Mouse (Mus musculus): Measurements from ENCODE around the gene Cox4i2. TPM values are rescaled to one million over a fixed set of nuclear protein-coding genes. Genes with fewer than 3 reads are reported as not detected.

Cox4i2 gene
- polyA plus RNA-seq, 1 experiment from 2014 or later: 5.8 TPM

GRCm38 (mm10) chr2:152776019-152776418, 22.0 kb downstream of the Cox4i2 start:
- H3K27ac ChIP-seq: no peak overlapping the region
- no peak overlapping the region for H3K4me3 ChIP-seq (replicated peaks; ENCODE audit: low read length)
- H3K9me3 ChIP-seq (ENCODE audit: control insufficient read depth, low read length): no peaks in the 10 kb centered on the region
- no peak overlapping the region for H3K4me2 ChIP-seq (replicated peaks)
- H3K4me1 ChIP-seq (replicated peaks; ENCODE audit: control insufficient read depth, insufficient read depth, low read length): no peaks in the 10 kb centered on the region
- no peak overlapping the region for H3K9ac ChIP-seq
- DNase-seq (ENCODE audit: low spot score): no peak
- peaks cover 14% of the 10 kb centered on the region for H3K36me3 ChIP-seq (replicated peaks; ENCODE audit: control insufficient read depth, insufficient read depth)
- ATAC-seq (ENCODE audit: low FRiP score): no peak
- WGBS: 81% methylated on average over 3 of the region's 3 CpGs
- H3K27me3 ChIP-seq (ENCODE audit: control insufficient read depth, insufficient read depth, low read length): no peaks in the 10 kb centered on the region

- no peak for DNase-seq (ENCODE audit: low spot score)
- no peak for ATAC-seq (ENCODE audit: low FRiP score)
- Histone ChIP-seq H3K4me2 (replicated peaks) (no peak overlapping the region), H3K27ac (no peak overlapping the region), H3K4me1 (replicated peaks; ENCODE audit: control insufficient read depth, insufficient read depth, low read length) (no peaks in the 10 kb centered on the region), H3K9ac (no peak overlapping the region), H3K9me3 (ENCODE audit: control insufficient read depth, low read length) (no peaks in the 10 kb centered on the region), H3K4me3 (replicated peaks; ENCODE audit: low read length) (no peak overlapping the region), H3K27me3 (ENCODE audit: control insufficient read depth, insufficient read depth, low read length) (no peaks in the 10 kb centered on the region), H3K36me3 (replicated peaks; ENCODE audit: control insufficient read depth, insufficient read depth) (peaks cover 18% of the 10 kb centered on the region)
- WGBS: 86% methylated on average over 2 of the region's 2 CpGs
Measured at GRCm38 (mm10) chr2:152776435-152776834, 22.5 kb downstream of the Cox4i2 start.

GRCm38 (mm10) chr2:152777081-152777480, 23.1 kb downstream of the Cox4i2 start:
- Histone ChIP-seq H3K36me3 (replicated peaks; ENCODE audit: control insufficient read depth, insufficient read depth) (peaks cover 24% of the 10 kb centered on the region), H3K9ac (no peak overlapping the region), H3K4me3 (replicated peaks; ENCODE audit: low read length) (no peak overlapping the region), H3K4me1 (replicated peaks; ENCODE audit: control insufficient read depth, insufficient read depth, low read length) (no peaks in the 10 kb centered on the region), H3K27ac (no peak overlapping the region), H3K27me3 (ENCODE audit: control insufficient read depth, insufficient read depth, low read length) (no peaks in the 10 kb centered on the region), H3K9me3 (ENCODE audit: control insufficient read depth, low read length) (no peaks in the 10 kb centered on the region), H3K4me2 (replicated peaks) (no peak overlapping the region)
- DNase-seq (ENCODE audit: low spot score) (no peak), ATAC-seq (ENCODE audit: low FRiP score) (no peak)
- 92% methylated on average over 3 of the region's 3 CpGs for WGBS

GRCm38 (mm10) chr2:152780466-152780865, 26.5 kb downstream of the Cox4i2 start:
- 90% methylated on average over 2 of the region's 2 CpGs for WGBS

GRCm38 (mm10) chr2:152781031-152781711, 27.2 kb downstream of the Cox4i2 start:
- no peak for DNase-seq (ENCODE audit: low spot score)
- Histone ChIP-seq H3K4me3 (replicated peaks; ENCODE audit: low read length) (no peak overlapping the region), H3K9ac (no peak overlapping the region), H3K27ac (no peak overlapping the region), H3K36me3 (replicated peaks; ENCODE audit: control insufficient read depth, insufficient read depth) (peaks cover 27% of the 10 kb centered on the region), H3K9me3 (ENCODE audit: control insufficient read depth, low read length) (no peaks in the 10 kb centered on the region), H3K4me1 (replicated peaks; ENCODE audit: control insufficient read depth, insufficient read depth, low read length) (0 out of 2 replicates have a peak, but pooled peaks cover 3% of the 10 kb centered on the region), H3K4me2 (replicated peaks) (no peak overlapping the region), H3K27me3 (ENCODE audit: control insufficient read depth, insufficient read depth, low read length) (no peaks in the 10 kb centered on the region)
- WGBS: 97% methylated on average over 2 of the region's 3 CpGs
- no peak for ATAC-seq (ENCODE audit: low FRiP score)

More at GRCm38 (mm10) chr2:152780466-152780865, 26.5 kb downstream of the Cox4i2 start:
- H3K4me1 ChIP-seq (replicated peaks; ENCODE audit: control insufficient read depth, insufficient read depth, low read length): 0 out of 2 replicates have a peak, but pooled peaks cover 3% of the 10 kb centered on the region
- no peak overlapping the region for H3K27ac ChIP-seq
- no peak overlapping the region for H3K4me2 ChIP-seq (replicated peaks)
- ATAC-seq (ENCODE audit: low FRiP score) (no peak), DNase-seq (ENCODE audit: low spot score) (no peak)
- no peak overlapping the region for H3K4me3 ChIP-seq (replicated peaks; ENCODE audit: low read length)
- H3K9me3 ChIP-seq (ENCODE audit: control insufficient read depth, low read length): no peaks in the 10 kb centered on the region
- H3K36me3 ChIP-seq (replicated peaks; ENCODE audit: control insufficient read depth, insufficient read depth): peaks cover 27% of the 10 kb centered on the region
- no peak overlapping the region for H3K9ac ChIP-seq
- H3K27me3 ChIP-seq (ENCODE audit: control insufficient read depth, insufficient read depth, low read length): no peaks in the 10 kb centered on the region

- WGBS: 88% methylated on average over 5 of the region's 5 CpGs
Measured at GRCm38 (mm10) chr2:152782656-152783055, 28.7 kb downstream of the Cox4i2 start.

GRCm38 (mm10) chr2:152783241-152783640, 29.3 kb downstream of the Cox4i2 start:
- no peaks in the 10 kb centered on the region for H3K27me3 ChIP-seq (ENCODE audit: control insufficient read depth, insufficient read depth, low read length)
- peaks cover 27% of the 10 kb centered on the region for H3K36me3 ChIP-seq (replicated peaks; ENCODE audit: control insufficient read depth, insufficient read depth)
- H3K9ac ChIP-seq: no peak overlapping the region
- 0 out of 2 replicates have a peak, but pooled peaks cover 3% of the 10 kb centered on the region for H3K4me1 ChIP-seq (replicated peaks; ENCODE audit: control insufficient read depth, insufficient read depth, low read length)
- no peak overlapping the region for H3K4me2 ChIP-seq (replicated peaks)
- 95% methylated on average over 5 of the region's 5 CpGs for WGBS
- H3K9me3 ChIP-seq (ENCODE audit: control insufficient read depth, low read length): no peaks in the 10 kb centered on the region
- H3K27ac ChIP-seq: no peak overlapping the region
- no peak overlapping the region for H3K4me3 ChIP-seq (replicated peaks; ENCODE audit: low read length)
- DNase-seq (ENCODE audit: low spot score) (no peak), ATAC-seq (ENCODE audit: low FRiP score) (no peak)

More at GRCm38 (mm10) chr2:152782656-152783055, 28.7 kb downstream of the Cox4i2 start:
- Histone ChIP-seq H3K36me3 (replicated peaks; ENCODE audit: control insufficient read depth, insufficient read depth) (peaks cover 27% of the 10 kb centered on the region), H3K4me3 (replicated peaks; ENCODE audit: low read length) (no peak overlapping the region), H3K27me3 (ENCODE audit: control insufficient read depth, insufficient read depth, low read length) (no peaks in the 10 kb centered on the region), H3K4me2 (replicated peaks) (no peak overlapping the region), H3K4me1 (replicated peaks; ENCODE audit: control insufficient read depth, insufficient read depth, low read length) (0 out of 2 replicates have a peak, but pooled peaks cover 3% of the 10 kb centered on the region), H3K27ac (no peak overlapping the region), H3K9ac (no peak overlapping the region), H3K9me3 (ENCODE audit: control insufficient read depth, low read length) (no peaks in the 10 kb centered on the region)
- DNase-seq (ENCODE audit: low spot score) (no peak), ATAC-seq (ENCODE audit: low FRiP score) (no peak)

- Histone ChIP-seq H3K4me3 (replicated peaks; ENCODE audit: low read length) (no peak overlapping the region), H3K4me1 (replicated peaks; ENCODE audit: control insufficient read depth, insufficient read depth, low read length) (peaks cover 10% of the 10 kb centered on the region), H3K9me3 (ENCODE audit: control insufficient read depth, low read length) (no peaks in the 10 kb centered on the region), H3K27me3 (ENCODE audit: control insufficient read depth, insufficient read depth, low read length) (no peaks in the 10 kb centered on the region), H3K36me3 (replicated peaks; ENCODE audit: control insufficient read depth, insufficient read depth) (peaks cover 27% of the 10 kb centered on the region), H3K4me2 (replicated peaks) (no peak overlapping the region), H3K9ac (no peak overlapping the region), H3K27ac (no peak overlapping the region)
- DNase-seq (ENCODE audit: low spot score) (no peak), ATAC-seq (ENCODE audit: low FRiP score) (no peak)
- 94% methylated on average over 8 of the region's 8 CpGs for WGBS
Measured at GRCm38 (mm10) chr2:152784640-152785039, 30.7 kb downstream of the Cox4i2 start.

- Histone ChIP-seq H3K4me1 (replicated peaks; ENCODE audit: control insufficient read depth, insufficient read depth, low read length) (peaks cover 11% of the 10 kb centered on the region), H3K27me3 (ENCODE audit: control insufficient read depth, insufficient read depth, low read length) (no peaks in the 10 kb centered on the region), H3K9me3 (ENCODE audit: control insufficient read depth, low read length) (no peaks in the 10 kb centered on the region), H3K9ac (no peak overlapping the region), H3K4me2 (replicated peaks) (no peak overlapping the region; the same call in 1 of the 2 replicates), H3K36me3 (replicated peaks; ENCODE audit: control insufficient read depth, insufficient read depth) (peaks cover 16% of the 10 kb centered on the region), H3K4me3 (replicated peaks; ENCODE audit: low read length) (no peak overlapping the region), H3K27ac (peak overlapping the region; percentile 79)
- ATAC-seq (ENCODE audit: low FRiP score) (peak; percentile 46; the same call in 1 of the 2 replicates), DNase-seq (ENCODE audit: low spot score) (peak; percentile 47)
- 68% methylated on average over 18 of the region's 18 CpGs for WGBS
Measured at GRCm38 (mm10) chr2:152785446-152786350, 31.7 kb downstream of the Cox4i2 start.

All from hindbrain, embryonic 14.5 days (tissue).